Mouse (Mus musculus): ENCODE measurements around the gene Hbp1. TPM values are rescaled to one million over a fixed set of nuclear protein-coding genes. Genes with fewer than 3 reads are reported as not detected.
A peak's percentile ranks its signal among the peaks of the same experiment; 100 is the strongest.

Gene Hbp1
- polyA plus RNA-seq, 1 experiment from 2014 or later: 75.2 TPM

GRCm38 (mm10) chr12:31948101-31949000 lies 2.0 kb downstream of the Hbp1 start:
- ATAC-seq (ENCODE audit: low FRiP score, low TSS enrichment): no peak
- H3K4me3 ChIP-seq (ENCODE audit: low read depth, low read length): peak overlapping the region; percentile 93
- no peaks in the 10 kb centered on the region for H3K9me3 ChIP-seq (ENCODE audit: control insufficient read depth, low read length)
- peaks cover 2% of the 10 kb centered on the region; the same call in 1 of the 2 replicates for H3K36me3 ChIP-seq (ENCODE audit: control insufficient read depth, insufficient read depth, low read length)
- H3K27ac ChIP-seq (replicated peaks): peak overlapping the region; percentile 100
- no peak for TF ChIP-seq CTCF (IDR thresholded peaks at IDR 0.05; ENCODE audit: low read depth)
- TF ChIP-seq EP300 (optimal IDR thresholded peaks at IDR 0.05): no peak
- 16% methylated on average over 7 of the region's 7 CpGs for WGBS
- H3K27me3 ChIP-seq (ENCODE audit: control insufficient read depth, insufficient read depth, low read length): no peaks in the 10 kb centered on the region
- peak overlapping the region; percentile 99 for H3K9ac ChIP-seq (ENCODE audit: low read length)
- DNase-seq (ENCODE audit: low spot score): no peak
- H3K4me2 ChIP-seq (replicated peaks; ENCODE audit: low read depth): peak overlapping the region; percentile 55
- no peaks in the 10 kb centered on the region for H3K4me1 ChIP-seq (replicated peaks; ENCODE audit: control insufficient read depth, insufficient read depth)

- TF ChIP-seq EP300 (optimal IDR thresholded peaks at IDR 0.05) (no peak), CTCF (IDR thresholded peaks at IDR 0.05; ENCODE audit: low read depth) (peak; percentile 60)
- Histone ChIP-seq H3K27ac (replicated peaks) (no peak overlapping the region), H3K9ac (ENCODE audit: low read length) (no peak overlapping the region), H3K4me3 (ENCODE audit: low read depth, low read length) (no peak overlapping the region), H3K4me1 (replicated peaks; ENCODE audit: control insufficient read depth, insufficient read depth) (no peaks in the 10 kb centered on the region), H3K9me3 (ENCODE audit: control insufficient read depth, low read length) (no peaks in the 10 kb centered on the region), H3K36me3 (ENCODE audit: control insufficient read depth, insufficient read depth, low read length) (peaks cover 6% of the 10 kb centered on the region), H3K27me3 (ENCODE audit: control insufficient read depth, insufficient read depth, low read length) (no peaks in the 10 kb centered on the region), H3K4me2 (replicated peaks; ENCODE audit: low read depth) (no peak overlapping the region)
- DNase-seq (ENCODE audit: low spot score) (no peak), ATAC-seq (ENCODE audit: low FRiP score, low TSS enrichment) (no peak)
- WGBS: 88% methylated on average over 5 of the region's 5 CpGs
Measured at GRCm38 (mm10) chr12:31947476-31947875, 2.9 kb downstream of the Hbp1 start.

GRCm38 (mm10) chr12:31944405-31944804 lies 5.9 kb downstream of the Hbp1 start:
- Histone ChIP-seq H3K4me1 (replicated peaks; ENCODE audit: control insufficient read depth, insufficient read depth) (no peaks in the 10 kb centered on the region), H3K27me3 (ENCODE audit: control insufficient read depth, insufficient read depth, low read length) (no peaks in the 10 kb centered on the region), H3K9me3 (ENCODE audit: control insufficient read depth, low read length) (no peaks in the 10 kb centered on the region), H3K4me3 (ENCODE audit: low read depth, low read length) (no peak overlapping the region), H3K4me2 (replicated peaks; ENCODE audit: low read depth) (no peak overlapping the region), H3K36me3 (ENCODE audit: control insufficient read depth, insufficient read depth, low read length) (peaks cover 12% of the 10 kb centered on the region), H3K27ac (replicated peaks) (no peak overlapping the region), H3K9ac (ENCODE audit: low read length) (no peak overlapping the region)
- no peak for TF ChIP-seq CTCF (IDR thresholded peaks at IDR 0.05; ENCODE audit: low read depth)
- WGBS: 84% methylated on average over 2 of the region's 2 CpGs
- DNase-seq (ENCODE audit: low spot score) (no peak), ATAC-seq (ENCODE audit: low FRiP score, low TSS enrichment) (no peak)

GRCm38 (mm10) chr12:31943020-31943654 lies 7.2 kb downstream of the Hbp1 start:
- no peak overlapping the region for H3K4me2 ChIP-seq (replicated peaks; ENCODE audit: low read depth)
- WGBS: 82% methylated on average over 4 of the region's 4 CpGs
- H3K36me3 ChIP-seq (ENCODE audit: control insufficient read depth, insufficient read depth, low read length): peaks cover 18% of the 10 kb centered on the region
- DNase-seq (ENCODE audit: low spot score) (no peak), ATAC-seq (ENCODE audit: low FRiP score, low TSS enrichment) (0 out of 2 replicates have a peak, but pooled peaks have one; percentile 24)
- no peaks in the 10 kb centered on the region for H3K27me3 ChIP-seq (ENCODE audit: control insufficient read depth, insufficient read depth, low read length)
- no peaks in the 10 kb centered on the region for H3K9me3 ChIP-seq (ENCODE audit: control insufficient read depth, low read length)
- H3K4me1 ChIP-seq (replicated peaks; ENCODE audit: control insufficient read depth, insufficient read depth): no peaks in the 10 kb centered on the region
- TF ChIP-seq CTCF (IDR thresholded peaks at IDR 0.05; ENCODE audit: low read depth) (no peak), EP300 (optimal IDR thresholded peaks at IDR 0.05) (no peak)
- no peak overlapping the region for H3K4me3 ChIP-seq (ENCODE audit: low read depth, low read length)
- no peak overlapping the region for H3K9ac ChIP-seq (ENCODE audit: low read length)
- H3K27ac ChIP-seq (replicated peaks): no peak overlapping the region

- Histone ChIP-seq H3K36me3 (ENCODE audit: control insufficient read depth, insufficient read depth, low read length) (peaks cover 27% of the 10 kb centered on the region), H3K9me3 (ENCODE audit: control insufficient read depth, low read length) (no peaks in the 10 kb centered on the region), H3K4me2 (replicated peaks; ENCODE audit: low read depth) (no peak overlapping the region), H3K4me3 (ENCODE audit: low read depth, low read length) (no peak overlapping the region), H3K9ac (ENCODE audit: low read length) (no peak overlapping the region), H3K27ac (replicated peaks) (no peak overlapping the region), H3K4me1 (replicated peaks; ENCODE audit: control insufficient read depth, insufficient read depth) (no peaks in the 10 kb centered on the region), H3K27me3 (ENCODE audit: control insufficient read depth, insufficient read depth, low read length) (no peaks in the 10 kb centered on the region)
- TF ChIP-seq CTCF (IDR thresholded peaks at IDR 0.05; ENCODE audit: low read depth) (no peak), EP300 (optimal IDR thresholded peaks at IDR 0.05) (no peak)
- DNase-seq (ENCODE audit: low spot score) (no peak), ATAC-seq (ENCODE audit: low FRiP score, low TSS enrichment) (no peak)
Measured at GRCm38 (mm10) chr12:31939026-31939425, 11.3 kb downstream of the Hbp1 start.

Measured in stomach, postnatal 0 days (tissue).